Mouse (Mus musculus) erythroid progenitor cell, adult 5-6 weeks (primary cell): ENCODE data around the gene Sik3. TPM values are rescaled to one million over a fixed set of nuclear protein-coding genes. Genes with fewer than 3 reads are reported as not detected.
"Not testable (repeated sequence)": the region's sequence is repeated elsewhere in the genome, so short reads cannot be mapped to it uniquely, and the experiment has no call there.

Experiments used
- ATAC-seq: replicated peaks from 2 replicates; pipeline ENCODE4 v1.8.0; 2016; ENCODE audit warnings: moderate number of reproducible peaks, mild to moderate bottlenecking, moderate TSS enrichment, inconsistent platforms; ENCODE audit not compliant: poor library complexity, low FRiP score, severe bottlenecking
- total RNA-seq, 2 experiments: library from RNA; stranded (forward) in 1 of 2; stranded (reverse) in 1 of 2; fragments of 150-400 nt in 1 of 2; fragments of 186-747, 209-891 nt in 1 of 2; gene quantifications; 2 replicates each; pipeline versions ENCODE4 v1.2.3 to v1.2.4; 2015 to 2017; ENCODE audit warnings: low replicate concordance in 2 of 2

Gene Sik3
- total RNA-seq, 2 experiments from 2014 or later: 1.4 to 4.6 TPM

DNA sequence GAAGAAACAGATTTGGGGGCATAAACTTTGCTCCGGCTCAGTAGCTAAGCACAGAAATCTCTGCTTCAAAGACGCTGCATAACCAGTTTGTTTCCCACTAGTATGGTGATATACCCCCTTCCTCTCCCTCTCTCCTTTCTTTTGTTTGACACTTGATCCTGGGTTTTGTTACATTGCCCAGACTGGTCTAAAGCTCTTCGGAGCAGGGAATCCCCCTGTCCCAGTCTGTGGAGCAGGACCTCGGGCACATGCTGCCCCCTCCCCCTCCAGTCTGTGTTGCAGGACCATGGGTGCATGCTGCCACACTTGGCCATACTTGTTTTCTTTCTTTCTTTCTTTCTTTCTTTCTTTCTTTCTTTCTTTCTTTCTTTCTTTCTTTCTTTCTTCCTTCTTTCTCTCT, 77.4 kb downstream of the Sik3 start:
- no peak for ATAC-seq

DNA sequence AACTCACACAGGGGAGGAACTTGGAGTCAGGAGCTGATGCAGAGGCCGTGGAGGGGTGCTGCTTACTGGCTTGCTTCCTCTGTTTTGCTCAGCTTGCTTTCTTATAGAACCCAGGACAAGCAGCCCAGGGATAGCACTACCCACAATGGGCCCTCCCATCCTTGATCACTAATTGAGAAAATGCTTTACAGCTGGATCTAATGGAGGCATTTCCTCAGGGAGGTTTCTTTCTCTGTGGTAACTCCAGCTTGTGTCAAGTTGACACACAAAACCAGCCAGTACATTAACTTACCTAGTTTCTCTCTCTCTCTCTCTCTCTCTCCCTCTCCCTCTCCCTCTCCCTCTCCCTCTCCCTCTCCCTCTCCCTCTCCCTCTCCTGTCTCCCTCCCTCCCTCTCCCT, 78.5 kb downstream of the Sik3 start:
- not testable (repeated sequence) for ATAC-seq

DNA sequence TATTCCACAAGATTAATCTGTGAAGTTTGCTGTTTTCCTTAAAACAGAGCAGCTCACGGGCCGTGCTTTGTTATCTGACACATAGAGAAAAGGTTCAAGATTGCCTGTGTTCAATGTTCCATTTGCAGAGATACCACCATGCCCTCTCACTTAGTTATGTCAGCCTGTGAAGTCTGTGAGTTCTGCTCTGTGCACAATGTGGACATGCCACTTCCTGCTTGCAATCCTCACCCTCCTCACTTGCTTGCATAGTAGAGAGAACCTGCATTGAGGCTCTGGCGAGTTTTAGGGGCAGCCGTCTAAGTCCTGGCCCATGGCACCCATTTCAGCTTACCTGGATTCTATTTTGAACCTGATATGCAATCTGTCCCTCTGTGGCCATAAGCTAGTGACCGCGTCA, 80.0 kb downstream of the Sik3 start:
- no peak for ATAC-seq

GRCm38 (mm10) chr9:46098360-46098985, 85.9 kb downstream of the Sik3 start:
- no peak for ATAC-seq

DNA sequence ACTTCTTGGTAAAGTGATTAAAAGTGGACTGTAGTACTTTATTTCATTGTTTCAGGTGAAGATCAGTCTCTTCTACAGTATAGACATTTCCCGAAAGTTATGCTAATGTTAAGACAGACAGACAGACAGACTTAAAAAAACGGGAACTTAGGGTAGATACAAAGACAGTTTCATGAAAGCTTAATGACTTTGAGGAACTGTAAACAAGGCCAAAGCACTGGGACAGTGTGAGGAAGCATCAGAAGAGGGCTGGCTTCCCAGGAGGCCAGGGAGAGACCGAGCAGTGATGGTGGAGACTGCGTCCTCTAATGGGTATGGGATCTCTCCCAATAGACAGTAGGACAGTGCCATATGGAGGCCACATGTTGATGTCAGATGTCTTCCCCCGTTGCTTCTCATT, 86.5 kb downstream of the Sik3 start:
- no peak for ATAC-seq

GRCm38 (mm10) chr9:46103154-46103553, 90.5 kb downstream of the Sik3 start:
- no peak for ATAC-seq

DNA sequence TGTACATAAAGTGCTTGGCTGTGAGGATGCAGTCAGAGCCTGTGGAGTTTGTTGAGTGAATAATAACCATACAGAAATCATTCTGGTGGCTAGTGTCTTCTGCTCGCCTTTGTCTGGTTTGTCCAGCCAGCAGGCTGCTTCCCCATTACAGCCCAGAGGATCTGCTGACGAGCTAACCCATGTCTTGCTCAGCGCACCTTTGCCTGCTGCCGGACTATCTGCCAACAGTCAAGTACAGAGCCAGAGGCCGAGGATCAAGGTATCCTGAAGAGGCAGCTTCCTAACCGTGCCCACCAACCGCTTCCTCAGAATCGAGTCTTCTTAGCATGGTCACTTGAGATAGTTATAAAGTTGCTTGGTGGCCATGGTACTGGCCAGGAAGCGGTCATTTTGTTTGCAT, 93.5 kb downstream of the Sik3 start:
- no peak for ATAC-seq

DNA sequence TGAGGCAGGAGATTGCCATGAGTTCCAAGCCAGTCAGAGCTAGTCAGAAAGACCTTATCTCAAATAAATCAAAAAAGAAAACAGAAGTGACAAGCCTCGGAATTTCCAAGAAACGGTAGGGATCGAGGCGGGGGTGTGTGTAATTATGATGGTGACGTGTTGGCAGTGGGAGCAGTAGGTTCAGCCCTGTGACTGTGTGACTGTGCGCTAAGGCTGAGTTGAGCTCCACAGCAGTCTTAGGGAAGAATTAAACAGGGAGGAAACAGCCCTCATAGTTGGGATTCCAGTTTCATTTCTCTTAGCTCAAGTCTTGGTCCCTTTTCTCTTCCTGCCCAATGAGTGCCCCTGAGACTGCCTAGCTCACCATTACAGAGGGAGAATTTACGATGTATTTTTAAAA, 98.0 kb downstream of the Sik3 start:
- ATAC-seq: no peak

- ATAC-seq: no peak
These were observed 98.7 kb downstream of the Sik3 start for GRCm38 (mm10) chr9:46111334-46111733.

- no peak for ATAC-seq
These were observed 99.6 kb downstream of the Sik3 start for GRCm38 (mm10) chr9:46112246-46112645.

- no peak for ATAC-seq
These were observed 106.3 kb downstream of the Sik3 start for GRCm38 (mm10) chr9:46118844-46119385.

GRCm38 (mm10) chr9:46119943-46120441, 107.4 kb downstream of the Sik3 start:
- no peak for ATAC-seq

DNA sequence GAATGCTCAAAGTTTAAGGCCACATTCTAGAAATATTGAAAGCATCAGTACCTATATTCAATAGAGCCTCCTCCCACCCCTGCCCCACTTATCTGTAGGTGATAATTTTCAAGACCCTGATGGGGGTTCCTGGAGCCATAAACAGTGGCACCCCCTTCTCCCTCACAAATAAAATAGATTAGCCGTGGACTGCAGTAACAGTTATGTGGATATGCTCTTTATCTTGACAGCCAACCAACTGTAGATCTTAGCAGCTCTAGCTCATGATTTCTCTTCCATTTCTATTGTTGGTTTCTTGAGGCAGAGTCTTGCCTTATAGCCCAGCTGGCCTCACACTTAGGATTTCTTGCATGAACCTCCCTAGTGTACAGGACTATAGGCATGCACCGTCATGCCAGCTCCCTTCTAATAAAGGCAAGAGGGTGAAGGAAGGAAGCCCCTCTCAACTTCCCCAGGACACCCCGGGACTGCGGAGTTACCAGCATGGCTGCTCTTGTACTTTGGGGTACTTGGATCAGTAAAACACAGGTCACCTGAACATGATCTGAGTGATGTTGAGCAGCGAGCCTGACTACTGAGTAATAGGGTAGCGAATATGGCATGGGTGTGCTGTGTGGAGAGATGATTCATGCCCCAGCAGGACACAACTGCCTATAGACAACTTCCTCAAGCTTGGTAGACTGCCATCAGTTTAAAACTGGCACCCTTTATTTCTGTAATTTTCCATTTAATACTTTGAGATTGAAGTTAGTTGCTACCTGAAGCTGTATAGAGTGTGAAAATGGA, 108.0 kb downstream of the Sik3 start:
- ATAC-seq: no peak

GRCm38 (mm10) chr9:46121486-46121885, 108.9 kb downstream of the Sik3 start:
- no peak for ATAC-seq

GRCm38 (mm10) chr9:46122731-46123130, 110.1 kb downstream of the Sik3 start:
- ATAC-seq: no peak

- no peak for ATAC-seq
These were observed 113.7 kb downstream of the Sik3 start for GRCm38 (mm10) chr9:46126295-46126694.

- no peak for ATAC-seq
These were observed 114.7 kb downstream of the Sik3 start for GRCm38 (mm10) chr9:46127326-46127725.

GRCm38 (mm10) chr9:46129241-46129640, 116.6 kb downstream of the Sik3 start:
- no peak for ATAC-seq

- ATAC-seq: not testable (repeated sequence)
These were observed 120.2 kb downstream of the Sik3 start for GRCm38 (mm10) chr9:46132821-46133220.

DNA sequence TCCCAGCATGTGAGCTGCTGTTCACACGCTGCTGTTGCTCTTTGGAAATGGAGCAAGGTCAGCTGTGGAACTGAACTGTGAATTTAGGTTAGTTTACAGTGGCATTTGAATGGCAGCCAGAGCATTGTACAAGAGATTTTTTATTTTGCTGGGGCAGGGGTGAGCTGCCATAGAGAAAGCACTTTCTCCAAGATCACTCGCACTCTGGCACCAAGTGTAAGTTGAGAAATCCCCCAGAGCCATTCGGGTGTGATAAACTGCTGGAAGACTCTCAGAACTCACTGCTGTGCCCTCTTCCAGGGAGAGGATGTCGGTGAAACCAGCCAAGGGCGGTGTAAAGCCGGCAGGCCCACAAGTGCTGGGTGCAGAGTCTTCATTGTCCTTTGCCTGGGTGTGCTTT, 126.2 kb downstream of the Sik3 start:
- no peak for ATAC-seq

DNA sequence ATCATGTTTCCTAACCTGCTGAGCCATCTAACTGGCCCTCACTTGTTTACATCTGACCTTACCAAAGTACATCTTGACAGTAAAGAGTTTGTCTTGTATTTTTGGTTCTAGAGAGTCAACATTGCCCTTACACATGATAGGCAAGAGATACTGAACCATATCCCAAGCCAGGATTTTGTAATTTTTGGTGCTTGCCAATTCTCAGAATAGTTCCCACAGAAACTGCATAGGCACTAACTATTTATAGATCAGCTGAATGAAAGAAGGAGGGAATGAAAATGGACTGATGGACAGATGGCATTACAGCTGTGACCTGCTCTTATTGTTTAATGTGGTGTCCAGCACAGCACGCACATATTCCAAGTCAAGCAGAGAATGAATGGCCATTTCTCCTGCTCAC, 128.2 kb downstream of the Sik3 start:
- no peak for ATAC-seq
